Mouse (Mus musculus) adrenal gland, adult 2 months (tissue): ENCODE data around the gene Stn1. TPM values are rescaled to one million over a fixed set of nuclear protein-coding genes. Genes with fewer than 3 reads are reported as not detected.

Source experiments
- DNase-seq: peaks from one replicate; pipeline ENCODE4 v3.0.0; 2021
- polyA plus RNA-seq: library from polyadenylated mRNA; depleted of rRNA; stranded (reverse); fragments of >200 nt; gene quantifications from 2 replicates; pipeline ENCODE4 v1.2.3, GENCODE M21; 2012; rRNA removed
- total RNA-seq, 2 experiments: library from RNA; stranded (reverse); gene quantifications; 2 replicates each; pipeline ENCODE4 v1.2.3; 2021

Gene Stn1
- total and polyA plus RNA-seq, 3 experiments, result 8.3 to 11.9 (median 10.8) TPM

DNA sequence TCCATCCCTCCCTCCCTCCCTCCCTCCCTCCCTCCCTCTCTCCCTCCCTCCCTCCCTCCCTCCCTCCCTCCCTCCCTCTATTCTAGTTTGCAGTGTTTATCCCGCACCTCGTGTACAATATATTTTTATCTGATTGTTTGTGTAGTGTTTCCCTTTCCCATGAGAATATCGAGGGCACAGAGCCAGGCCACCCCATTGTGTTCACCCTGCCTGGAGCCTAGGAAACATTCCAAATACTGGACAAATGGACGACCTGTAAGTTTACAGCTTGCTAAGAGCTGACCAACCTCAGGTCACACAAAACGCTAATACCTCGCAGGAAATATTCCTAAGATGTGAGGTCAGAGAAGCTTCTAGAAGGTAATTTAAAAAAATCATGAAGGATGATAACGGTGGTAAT is 85.1 kb downstream of the Stn1 start:
- DNase-seq, result no peak

DNA sequence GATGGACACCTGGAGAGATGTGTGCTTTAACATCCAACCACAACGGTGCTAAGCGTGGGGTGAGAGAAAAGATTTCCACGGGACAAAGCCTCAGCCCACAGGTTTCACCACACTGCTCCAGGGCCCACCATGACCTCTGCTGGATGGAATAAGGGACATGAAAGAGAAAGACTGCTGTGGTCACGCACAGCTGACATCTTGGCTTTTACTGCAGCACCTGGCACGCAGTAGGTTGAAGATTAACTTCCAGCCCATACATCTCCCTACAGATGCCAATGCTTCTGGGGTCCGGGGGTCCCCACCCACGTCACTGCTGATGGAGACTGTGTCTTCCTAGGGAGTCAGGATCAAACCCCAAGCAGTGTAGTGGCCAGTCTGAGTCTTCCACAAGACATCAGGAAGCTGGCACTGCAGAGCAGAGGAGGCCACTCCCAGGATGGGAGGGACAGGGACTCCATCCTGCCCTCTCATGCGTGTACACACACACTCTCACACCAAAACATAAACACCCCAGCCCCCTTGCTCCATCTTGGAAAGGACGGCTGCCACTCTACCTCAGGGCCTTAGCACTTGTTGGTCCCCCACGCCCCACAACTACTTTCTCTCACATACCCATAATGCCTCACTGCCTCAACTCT is 85.7 kb downstream of the Stn1 start:
- no peak for DNase-seq

Other genes with a start within 250 kb of the Stn1 start
- gene Sh3pxd2a, start 73.1 kb downstream of the Stn1 start, total RNA-seq, result 10 to 100 TPM; 68.2 to 90.0 TPM
- gene Sh3pxd2a, start 73.1 kb downstream of the Stn1 start, polyA plus RNA-seq, result 33.1 and 61.0 TPM in 2 replicates
- 10 to 100 TPM; 35.6 to 44.1 TPM for gene Slk, start 42.2 kb upstream of the Stn1 start, total RNA-seq
- gene Slk, start 42.2 kb upstream of the Stn1 start, polyA plus RNA-seq, result 2.7 and 3.1 TPM in 2 replicates
- not detected for gene Col17a1, start 154.6 kb upstream of the Stn1 start, total RNA-seq
- gene Col17a1, start 154.6 kb upstream of the Stn1 start, polyA plus RNA-seq, result 0.03 and 0.16 TPM in 2 replicates
- gene Sfr1, start 194.2 kb upstream of the Stn1 start, total RNA-seq, result 10 to 100 TPM; 88.4 to 89.9 TPM
- 45.7 and 62.8 TPM in 2 replicates for gene Sfr1, start 194.2 kb upstream of the Stn1 start, polyA plus RNA-seq